Mouse (Mus musculus): Measurements from ENCODE around the gene Cdh5.

Gene Cdh5

DNA sequence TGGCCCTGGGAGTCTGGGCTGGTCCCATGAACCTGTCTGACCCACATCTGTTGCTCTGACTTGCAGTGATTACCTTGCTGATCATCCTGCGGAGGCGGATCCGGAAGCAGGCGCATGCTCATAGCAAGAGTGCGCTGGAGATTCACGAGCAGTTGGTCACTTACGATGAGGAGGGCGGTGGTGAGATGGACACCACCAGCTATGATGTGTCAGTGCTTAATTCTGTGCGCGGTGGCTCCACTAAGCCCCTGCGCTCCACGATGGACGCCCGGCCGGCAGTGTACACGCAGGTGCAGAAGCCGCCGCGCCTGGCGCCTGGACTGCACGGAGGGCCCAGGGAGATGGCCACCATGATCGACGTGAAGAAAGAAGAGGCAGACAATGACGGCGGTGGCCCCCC is 41.0 kb downstream of the Cdh5 start:
- DNase-seq: no peak

DNA sequence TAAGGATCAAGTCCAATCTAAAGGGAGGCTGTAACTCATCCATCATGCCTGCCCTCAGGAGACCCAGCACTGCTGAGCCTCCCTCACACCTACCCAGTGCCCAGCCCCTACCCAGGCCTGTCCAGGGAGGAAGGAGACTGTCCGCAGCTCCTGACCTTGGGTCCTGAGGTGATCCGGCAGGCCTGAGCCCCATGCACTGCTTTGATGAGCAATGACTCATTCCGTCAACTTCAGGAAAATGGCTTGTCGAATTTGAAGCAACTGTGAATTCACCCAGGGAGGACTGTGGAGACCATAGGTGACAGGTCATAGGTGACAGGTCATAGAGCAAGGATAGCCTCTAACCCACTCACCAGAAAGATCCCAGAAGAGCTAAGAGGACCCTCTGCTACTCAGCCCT is 42.0 kb downstream of the Cdh5 start:
- no peak for DNase-seq

DNA sequence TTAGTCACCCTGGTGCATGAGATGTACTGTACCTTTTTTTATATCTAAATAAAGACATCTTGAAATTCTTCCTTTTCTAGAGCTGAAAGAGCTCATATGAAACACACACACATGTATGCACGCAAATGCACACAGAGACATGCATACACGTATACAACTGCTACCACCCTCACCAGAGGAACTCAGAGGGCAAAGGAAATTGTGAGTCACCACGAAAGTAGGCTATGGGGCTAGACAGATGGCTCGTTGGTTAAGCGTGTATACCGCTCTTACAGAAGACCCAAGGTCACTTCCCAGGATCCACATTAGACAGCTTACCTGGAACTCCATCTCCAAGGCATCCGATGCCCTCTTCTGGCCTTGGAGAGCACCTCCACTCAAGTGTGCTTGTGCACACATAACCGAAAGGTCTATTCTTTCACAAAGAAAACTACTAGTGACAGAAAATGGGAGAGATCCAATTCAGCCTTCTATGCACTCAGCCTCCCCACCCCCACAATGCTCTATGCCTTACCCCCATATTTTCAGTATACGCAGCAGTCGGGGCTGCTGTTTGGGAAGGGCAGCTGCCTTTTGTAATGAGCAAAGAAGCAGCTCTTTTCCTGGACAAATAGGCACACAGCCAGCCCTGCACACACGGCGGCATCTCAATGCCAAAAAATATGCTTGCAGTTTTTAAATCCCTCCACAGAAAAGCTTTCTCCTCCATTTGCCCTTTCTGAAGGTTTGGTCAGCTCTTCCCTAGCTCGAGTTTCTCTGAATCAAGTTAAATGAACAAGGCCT is 43.2 kb downstream of the Cdh5 start:
- DNase-seq: no peak

DNA sequence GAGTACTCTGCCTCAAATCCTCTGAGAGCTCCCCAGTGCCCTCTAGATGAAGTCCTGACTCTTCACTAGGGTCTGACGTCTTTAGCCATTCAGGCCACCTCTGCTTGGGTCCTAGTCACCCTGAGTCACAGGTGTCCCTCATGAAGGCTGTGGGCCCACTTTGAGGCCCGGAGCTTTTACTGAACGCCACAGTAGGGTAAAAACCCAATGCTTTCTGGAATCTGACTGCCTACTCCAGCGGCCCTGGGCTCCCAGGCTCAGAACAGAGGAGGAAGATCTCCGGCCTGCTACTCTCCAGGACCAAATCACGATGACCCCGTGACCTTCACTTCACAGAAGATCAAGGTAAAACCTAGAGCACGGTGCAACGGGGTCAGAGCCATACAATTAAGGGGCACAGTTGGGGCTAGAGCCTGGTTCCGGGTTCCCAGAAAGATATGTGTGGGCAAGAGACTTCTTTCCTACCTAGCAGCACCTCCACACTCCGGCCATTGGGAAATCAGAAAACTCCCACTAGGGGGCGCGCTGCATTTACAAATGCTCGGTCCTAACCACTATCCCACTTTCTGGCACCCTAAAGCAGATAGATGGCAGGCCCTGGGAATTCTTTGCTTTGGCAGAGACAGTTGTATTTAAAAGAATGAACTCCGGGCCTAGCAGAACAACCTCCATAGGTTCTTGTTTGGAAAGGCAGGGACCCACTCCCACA is 44.7 kb downstream of the Cdh5 start:
- DNase-seq: peak; percentile 81

DNA sequence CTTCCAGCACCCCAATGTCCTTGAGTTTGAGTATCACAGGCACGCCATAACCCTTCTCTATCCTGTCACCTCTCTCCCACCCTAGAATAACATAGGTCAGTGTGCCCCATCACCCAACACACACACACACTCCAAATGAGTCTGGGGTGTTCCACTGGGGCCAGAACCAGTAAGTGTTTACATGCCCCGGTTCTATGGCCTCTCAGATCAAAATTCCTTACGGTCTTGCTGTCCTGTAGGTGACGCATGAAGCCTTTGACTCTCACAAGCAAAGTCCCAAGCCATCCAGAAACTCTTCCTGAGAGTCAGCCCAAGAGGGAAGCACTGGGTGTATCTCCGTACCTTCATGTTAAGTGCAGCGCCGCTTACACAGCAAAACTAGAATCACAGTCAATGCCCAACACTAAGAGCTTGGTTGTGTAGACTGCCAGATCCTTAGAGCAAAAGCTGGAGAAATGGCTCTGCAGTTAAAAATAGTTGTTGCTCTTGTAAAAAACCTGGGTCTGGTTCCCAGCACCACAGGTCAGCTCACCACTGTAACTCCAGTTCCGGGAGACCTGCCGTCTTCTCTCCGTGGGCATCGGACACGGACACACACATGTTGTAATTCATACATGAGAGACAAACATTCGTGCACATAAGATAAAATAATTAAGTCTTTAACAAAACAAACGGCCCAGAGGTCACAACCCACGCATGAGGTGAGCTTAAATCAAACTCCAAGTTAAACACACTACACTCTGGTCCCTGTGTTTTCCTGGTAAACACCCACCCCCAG is 45.5 kb downstream of the Cdh5 start:
- DNase-seq: no peak

DNA sequence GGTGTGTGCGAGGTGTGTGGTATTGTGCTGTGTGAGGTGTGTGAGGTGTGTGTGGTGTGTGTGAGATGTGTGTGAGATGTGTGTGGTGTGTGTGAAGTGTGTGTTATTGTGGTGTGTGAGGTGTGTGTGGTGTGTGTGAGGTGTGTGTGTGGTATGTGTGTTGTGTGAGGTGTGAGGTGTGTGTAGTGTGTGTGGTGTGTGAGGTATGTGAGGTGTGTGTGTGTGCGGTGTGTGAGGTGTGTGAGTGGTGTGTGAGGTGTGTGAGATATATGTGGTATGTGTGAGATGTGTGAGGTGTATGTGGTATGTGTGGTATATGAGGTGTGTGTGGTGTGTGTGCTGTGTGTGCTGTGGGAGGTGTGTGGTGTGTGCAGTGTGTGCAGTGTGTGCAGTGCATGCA is 46.5 kb downstream of the Cdh5 start:
- no peak for DNase-seq

DNA sequence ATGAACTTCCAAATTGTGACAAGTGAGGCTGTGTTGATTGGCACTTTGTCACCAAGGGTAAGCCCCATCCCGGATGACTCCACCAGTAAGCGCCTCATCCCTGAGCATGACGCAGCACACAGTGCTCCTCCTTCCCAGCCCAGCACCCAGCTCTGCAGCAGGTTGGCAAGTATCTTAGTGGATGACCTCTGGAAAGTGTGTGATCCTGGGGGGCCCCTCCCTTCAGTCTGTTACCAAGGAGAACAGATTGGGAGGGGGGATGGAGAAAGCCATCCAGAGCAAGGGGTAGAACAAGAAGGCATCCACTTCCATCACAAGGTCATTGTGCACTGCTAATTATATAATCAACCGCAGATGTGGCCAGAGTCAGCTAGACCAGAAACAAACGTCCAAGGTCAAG is 59.3 kb downstream of the Cdh5 start:
- DNase-seq: no peak

DNA sequence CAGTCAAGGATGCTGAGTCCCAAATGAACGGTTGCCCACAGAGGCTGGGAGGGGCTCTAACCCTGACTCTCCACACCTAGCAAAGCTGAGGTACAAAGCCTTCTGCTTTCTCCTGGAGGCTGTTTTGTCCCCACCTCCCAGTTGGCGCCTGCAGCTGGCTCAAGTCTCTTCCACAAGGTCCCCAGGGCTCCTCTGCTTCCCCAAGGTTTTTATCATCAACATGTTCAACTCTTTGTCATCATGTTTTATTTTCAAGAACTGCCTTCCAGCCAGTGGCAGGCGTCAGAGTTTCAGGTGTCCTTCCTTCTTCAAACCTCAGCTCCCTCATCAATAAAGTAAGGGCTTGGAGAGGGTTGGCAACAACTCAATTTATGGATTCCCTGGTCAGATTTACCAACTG is 68.0 kb downstream of the Cdh5 start:
- no peak for DNase-seq

DNA sequence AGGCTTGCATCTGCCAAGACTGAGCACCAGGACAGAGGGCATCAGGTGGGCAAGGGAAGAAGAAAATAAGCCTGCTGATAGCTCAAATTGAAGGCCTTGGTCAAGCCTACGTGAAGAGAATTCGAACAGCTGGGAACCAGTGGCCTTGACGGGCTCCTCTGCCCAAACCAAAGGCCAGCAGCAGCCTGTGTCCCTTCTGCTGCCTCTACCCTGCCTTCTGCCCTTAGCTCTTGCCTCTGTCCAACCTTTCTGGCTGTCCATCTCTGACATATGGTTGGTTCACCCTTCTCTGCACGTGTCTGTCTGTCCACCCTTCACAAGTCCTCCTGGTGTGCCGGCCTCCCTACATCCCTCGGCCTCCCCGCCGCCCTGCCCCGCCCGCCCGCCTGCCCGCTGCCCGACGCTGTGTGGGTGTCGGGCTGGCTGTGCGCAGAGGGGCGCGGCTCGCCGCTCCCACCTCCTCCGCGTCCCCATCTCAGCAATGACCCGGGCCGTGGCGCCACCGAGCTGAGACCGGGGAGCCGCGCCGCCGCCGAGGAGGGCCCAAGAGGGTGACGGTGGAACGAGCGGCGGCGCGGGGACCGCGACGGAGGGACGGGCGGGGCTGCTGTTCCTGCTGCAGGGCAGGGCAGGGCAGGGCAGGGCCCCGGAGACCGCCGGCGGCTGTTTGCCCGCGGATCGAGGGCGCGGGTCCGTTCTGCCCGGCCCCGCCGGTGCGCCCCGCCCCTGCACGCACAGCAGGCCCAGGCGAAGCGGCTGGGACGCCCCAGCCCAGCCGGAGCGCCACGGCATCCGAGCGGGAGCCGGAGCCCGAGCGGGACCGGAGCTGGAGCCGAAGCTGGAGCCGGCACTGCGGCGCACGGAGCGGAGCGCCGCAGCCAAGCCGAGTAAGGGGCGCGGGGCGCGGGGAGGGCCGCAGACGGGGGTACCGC is 69.0 kb downstream of the Cdh5 start, which contains the start of gene Bean1:
Gene Bean1 (plus strand): TSS at position 325 of the 932 bp plus-strand sequence.
- peak; percentile 6 for DNase-seq

DNA sequence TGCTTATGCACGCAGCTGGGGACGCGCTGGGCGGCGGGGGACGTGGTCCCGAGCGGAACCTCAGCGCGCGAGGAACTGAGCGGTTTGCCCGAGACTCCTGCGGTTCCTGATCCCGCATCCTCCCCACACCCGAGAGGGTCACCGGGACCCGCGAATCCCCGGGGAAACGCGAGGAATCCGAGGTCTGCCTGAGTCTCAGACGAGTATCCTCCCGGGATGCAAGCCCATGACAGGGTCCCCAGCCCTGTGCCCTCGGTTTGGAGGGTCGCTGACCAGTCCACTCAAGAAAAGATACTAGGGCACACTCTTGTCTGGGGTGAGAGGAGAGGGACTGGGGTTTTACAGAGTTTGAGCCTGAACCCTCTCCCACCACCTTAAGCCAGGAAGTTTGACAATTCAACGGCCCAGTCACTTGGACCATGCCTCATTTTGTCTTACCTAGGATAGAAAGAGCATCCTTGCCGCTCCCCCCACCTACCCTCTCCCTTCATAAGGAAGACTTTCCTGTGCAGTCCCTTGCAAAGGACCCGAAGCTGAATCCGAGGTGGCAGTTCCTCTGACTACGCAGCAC is 69.7 kb downstream of the Cdh5 start:
- DNase-seq: no peak

DNA sequence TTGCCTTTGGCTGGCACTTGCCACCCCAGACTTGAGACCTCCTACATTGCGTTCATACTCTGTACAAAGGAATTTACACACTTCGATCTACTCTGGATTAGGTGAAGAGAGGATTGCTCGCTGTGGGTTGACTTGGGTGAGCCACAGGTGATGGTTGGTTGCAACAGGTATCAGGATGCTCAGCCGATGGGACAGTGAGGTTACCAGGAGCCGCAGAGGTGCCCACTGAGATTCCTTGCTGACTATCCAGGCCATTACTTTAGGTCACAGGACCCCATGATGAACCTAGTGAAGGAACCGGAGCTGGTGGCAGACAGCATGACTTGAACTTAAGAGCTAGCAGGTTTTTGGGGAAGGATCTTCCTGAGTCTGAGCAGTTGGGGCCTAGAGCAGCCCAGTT is 71.0 kb downstream of the Cdh5 start:
- no peak for DNase-seq

DNA sequence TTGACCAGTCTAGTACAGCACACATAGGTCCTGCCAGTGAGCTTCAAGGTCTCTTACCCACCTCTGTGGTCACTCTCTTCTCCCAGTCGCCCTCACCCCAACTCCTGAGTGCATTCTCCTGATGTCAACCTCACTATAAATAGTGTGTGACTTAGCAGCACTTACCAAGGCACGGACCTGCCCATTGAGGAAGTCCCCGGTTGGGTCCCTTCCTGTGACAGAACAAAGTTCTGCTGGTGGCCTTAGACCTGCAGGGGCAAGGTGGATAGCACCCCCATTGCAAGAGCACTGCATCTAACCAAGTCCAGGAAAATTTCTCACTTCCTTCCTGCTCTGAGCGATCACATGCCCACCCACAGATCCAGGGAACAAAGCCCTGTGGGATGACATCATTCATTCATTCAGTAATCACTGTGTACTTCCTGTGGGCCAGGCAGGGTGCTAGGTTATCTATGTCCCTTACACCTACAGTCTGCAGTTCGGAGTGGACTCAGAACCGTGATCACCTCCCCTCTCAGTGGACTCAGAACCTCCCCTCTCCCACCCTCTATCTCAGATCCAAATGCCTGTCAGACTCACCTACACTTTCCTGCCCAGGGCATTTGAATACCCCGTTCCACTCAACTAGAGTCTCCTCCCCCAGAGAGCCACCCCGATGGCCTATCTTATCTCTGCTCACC is 74.6 kb downstream of the Cdh5 start:
- no peak for DNase-seq

DNA sequence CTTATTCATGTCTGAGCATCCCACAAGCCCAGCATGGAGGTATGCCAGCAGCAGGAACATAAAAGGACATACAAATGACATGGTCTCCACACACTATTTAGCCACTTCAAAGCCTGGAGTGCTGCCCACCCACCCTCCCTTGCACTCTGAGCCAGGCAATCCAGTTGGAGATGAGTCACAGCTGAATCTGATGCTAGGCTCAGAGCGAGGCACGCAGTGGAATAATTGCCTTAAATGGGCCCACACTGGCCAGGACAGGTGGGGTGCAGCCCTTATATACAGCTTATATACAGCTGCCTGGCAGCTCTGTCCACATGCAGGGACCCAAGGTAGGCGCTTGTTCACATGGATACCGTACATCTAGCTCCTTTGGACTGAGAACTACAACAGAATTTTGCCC is 75.6 kb downstream of the Cdh5 start:
- no peak for DNase-seq

DNA sequence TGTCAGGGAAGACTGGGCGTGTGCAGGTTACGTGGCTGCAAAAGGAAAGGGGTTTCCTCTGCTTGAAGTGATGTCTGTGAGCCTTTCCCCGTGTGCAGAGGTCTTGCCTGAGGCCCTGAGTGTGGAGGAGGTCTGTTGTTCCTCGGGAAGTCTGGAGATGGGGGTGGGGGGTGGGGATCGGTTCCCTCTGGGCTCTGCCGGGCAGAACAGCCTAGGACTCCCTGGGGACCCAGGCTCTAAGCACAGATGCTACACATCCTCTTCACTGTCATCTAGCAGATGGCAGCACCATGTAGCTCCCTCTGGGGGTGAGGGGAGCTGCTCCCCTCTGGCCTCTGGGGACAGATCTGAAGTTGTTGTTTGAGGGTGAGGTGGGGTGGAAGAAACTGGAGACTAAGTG is 83.5 kb downstream of the Cdh5 start:
- DNase-seq: no peak

DNA sequence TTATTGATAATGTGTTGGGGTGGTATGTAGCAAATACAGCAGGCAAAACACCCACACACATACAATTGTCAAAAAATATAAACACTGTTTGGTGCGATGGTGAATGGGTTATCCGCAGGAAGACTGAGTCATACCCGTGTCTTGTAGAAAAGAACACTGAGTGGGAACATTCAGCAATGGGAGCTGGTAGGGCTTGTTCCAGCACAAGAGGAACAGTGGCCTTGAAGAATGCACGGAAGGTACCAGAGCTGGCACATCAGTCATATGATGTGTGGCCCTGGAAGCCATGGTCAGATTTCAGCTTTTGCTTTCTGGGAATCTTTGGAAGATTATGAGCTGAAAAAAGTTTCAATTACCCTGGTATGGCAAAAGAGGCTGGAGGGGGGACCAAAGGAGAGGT is 85.4 kb downstream of the Cdh5 start:
- DNase-seq: no peak

DNA sequence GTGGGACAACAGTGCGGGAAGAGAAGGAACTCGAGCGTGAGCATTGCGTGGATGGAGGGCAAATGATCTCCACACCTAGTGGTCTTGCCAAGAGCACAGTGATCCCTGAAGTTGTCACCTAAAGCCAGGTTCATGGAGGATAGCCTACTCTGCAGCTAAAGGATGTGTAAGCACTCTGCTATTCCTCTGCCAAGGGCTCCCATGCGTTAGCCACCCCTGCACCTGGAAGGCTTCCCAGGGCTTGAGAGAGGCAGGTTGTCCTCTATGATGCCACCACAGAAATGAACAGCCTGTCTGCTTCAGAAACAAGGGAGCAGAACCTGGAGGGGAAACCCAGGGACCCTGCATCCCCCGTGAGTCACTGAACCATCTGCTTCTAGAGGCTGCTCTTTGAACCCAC is 86.2 kb downstream of the Cdh5 start:
- DNase-seq: no peak

DNA sequence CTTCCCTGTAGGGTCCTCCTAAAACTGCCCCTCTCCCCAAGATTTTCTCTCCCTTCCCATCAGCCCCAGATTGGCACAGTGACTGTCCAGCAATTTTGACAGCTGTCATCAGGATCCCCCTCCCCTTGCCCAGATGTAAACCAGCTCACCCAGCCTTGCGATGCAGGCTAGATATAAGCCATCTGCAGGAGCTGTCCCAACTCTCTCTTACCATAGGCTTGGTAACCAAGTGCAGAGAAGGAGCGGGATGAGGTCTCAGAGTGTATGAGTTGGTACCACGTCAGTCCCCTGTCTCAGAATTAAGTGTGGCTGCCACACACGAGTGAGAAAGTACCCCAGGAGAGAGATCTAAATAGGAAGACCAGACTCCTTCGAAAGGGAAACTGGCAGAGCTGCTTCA is 87.0 kb downstream of the Cdh5 start:
- no peak for DNase-seq

DNA sequence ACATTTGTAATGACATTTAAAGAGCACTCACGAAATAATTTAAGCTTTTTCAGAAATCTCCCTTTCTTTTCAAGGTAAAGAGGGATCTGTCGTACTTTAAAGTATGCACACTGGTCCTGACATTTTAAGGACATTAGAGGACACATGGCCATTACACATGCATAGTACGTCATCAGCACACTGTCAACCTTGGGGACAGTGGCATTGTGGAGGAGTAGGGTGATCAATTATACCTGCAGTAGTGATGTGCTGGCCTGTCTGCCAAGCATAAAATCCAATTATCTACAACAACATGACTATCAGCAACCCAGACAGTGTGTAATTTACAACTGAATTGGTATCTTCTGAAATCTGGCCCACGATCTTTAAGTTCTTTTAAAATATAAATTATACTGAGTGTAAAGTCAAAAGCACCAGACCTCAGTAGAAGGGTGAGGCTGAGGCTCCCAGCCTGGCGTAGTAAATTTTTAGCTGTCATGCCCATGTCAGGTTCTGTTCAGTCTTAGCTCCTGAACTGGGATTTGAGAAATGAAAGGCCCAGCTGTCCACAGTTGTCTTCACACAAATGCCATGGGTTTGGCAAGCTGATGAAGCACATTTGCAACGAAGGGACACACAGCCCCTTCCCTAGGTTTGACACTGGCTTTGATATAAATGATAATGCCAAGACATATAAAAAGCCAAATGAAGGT is 89.5 kb downstream of the Cdh5 start:
- no peak for DNase-seq

DNA sequence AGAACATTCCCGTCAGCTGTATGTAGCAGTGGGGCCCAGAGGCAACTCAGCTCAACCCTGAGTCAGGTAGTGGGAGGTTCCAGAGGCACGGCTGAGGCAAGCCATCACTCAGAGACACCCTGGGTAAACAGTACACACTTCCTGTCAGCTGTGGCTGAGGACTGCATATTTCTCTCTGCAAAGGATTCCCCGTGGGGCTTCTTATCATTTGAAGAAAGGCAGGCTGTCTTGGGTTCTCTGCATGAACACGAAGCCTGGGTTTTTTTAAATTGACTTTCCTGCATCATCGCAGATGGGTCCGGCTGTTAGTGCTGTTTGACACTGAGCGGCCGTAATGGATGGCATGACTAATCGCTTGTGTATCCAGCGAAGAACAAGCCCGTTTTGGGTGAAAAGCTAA is 90.1 kb downstream of the Cdh5 start:
- no peak for DNase-seq

All from kidney, adult 9 months (tissue).